Mouse (Mus musculus): Measurements from ENCODE around the gene Prkar2b. TPM values are rescaled to one million over a fixed set of nuclear protein-coding genes. Genes with fewer than 3 reads are reported as not detected.
A peak's percentile ranks its signal among the peaks of the same experiment; 100 is the strongest.

Gene Prkar2b
- polyA plus RNA-seq, 1 experiment: 36.2 TPM

DNA sequence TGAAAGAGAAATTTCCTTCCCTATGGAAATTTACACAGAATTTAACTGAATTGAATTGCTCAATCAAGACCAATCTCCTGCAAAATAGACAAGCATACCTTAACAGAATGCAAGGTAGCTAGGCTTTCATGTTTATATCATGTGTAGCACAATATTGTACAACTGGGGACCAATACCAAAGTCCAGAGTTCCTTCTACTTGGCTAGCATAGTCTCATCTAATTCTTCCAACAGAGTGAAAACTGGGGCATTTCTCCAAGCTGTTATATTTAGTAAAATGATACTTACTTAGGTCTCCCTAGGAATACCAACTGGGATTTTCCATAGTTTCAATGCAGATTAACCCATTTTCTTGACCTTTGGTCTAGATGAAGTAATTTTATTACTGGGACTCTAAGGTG, 122.1 kb downstream of the Prkar2b start:
- TF ChIP-seq POLR2A (IDR thresholded peaks at IDR 0.05; ENCODE audit: low read depth, low read length): no peak
- no peak for TF ChIP-seq CTCF (IDR thresholded peaks at IDR 0.05; ENCODE audit: borderline replicate concordance, insufficient read depth, low read length)
- no peak overlapping the region for H3K27ac ChIP-seq (ENCODE audit: insufficient read depth, low read length)
- H3K4me1 ChIP-seq (ENCODE audit: control insufficient read depth, insufficient read depth, low read length): 0 out of 2 replicates have a peak, but pooled peaks cover 6% of the 10 kb centered on the region
- no peak overlapping the region for H3K4me3 ChIP-seq (ENCODE audit: insufficient read depth, low read length)

DNA sequence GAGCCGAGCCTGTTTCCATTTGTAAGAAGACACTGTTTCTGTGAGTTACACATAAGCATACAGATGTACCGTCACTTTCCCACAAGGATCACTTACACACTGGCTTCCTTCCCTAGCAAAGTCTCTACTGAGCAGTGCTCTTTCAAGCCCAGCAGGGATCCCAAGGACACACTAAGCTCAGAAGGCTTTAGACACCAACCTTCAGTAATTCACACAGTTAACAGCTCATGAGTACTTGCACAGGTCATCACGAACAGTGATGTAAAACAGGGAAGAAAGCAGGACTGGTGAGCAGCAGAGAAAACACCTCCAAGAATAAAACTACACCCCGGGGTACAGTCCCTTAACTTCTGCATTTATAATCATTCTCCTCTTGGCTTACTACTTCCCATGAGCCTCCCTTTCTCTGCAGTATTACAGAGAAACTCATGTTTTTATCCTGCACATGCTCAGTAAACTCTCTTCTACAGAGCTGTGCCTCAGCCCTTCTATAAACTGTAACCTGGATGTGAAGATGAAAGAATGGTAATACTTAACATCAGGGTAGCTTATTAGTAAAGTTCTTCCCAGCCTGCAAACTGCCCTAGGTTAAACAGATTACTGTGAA, 122.6 kb downstream of the Prkar2b start:
- H3K4me1 ChIP-seq (ENCODE audit: control insufficient read depth, insufficient read depth, low read length): 0 out of 2 replicates have a peak, but pooled peaks cover 6% of the 10 kb centered on the region
- no peak overlapping the region for H3K4me3 ChIP-seq (ENCODE audit: insufficient read depth, low read length)
- no peak overlapping the region for H3K27ac ChIP-seq (ENCODE audit: insufficient read depth, low read length)
- TF ChIP-seq POLR2A (IDR thresholded peaks at IDR 0.05; ENCODE audit: low read depth, low read length): no peak
- TF ChIP-seq CTCF (IDR thresholded peaks at IDR 0.05; ENCODE audit: borderline replicate concordance, insufficient read depth, low read length): no peak

DNA sequence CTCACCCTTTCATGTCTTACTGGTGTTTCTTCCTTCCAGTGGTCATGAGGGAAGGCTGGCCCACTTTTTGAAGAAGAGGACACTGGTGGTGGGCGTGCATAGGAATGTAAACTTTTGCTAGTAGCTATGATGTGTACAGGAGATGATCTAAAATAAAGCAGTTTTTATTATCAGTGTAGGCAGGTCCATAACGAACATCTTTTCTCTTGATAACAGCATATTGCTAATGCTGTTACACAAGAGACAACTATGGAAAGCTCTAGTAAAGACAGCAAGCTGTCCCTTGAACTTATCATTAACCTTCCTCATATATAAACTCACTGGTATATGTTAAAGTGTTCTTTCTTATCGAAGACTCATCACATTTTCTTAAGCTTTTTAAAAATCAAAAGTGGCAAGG, 123.5 kb downstream of the Prkar2b start:
- Histone ChIP-seq H3K27ac (ENCODE audit: insufficient read depth, low read length) (no peak overlapping the region), H3K4me3 (ENCODE audit: insufficient read depth, low read length) (no peak overlapping the region), H3K4me1 (ENCODE audit: control insufficient read depth, insufficient read depth, low read length) (0 out of 2 replicates have a peak, but pooled peaks cover 6% of the 10 kb centered on the region)
- TF ChIP-seq CTCF (IDR thresholded peaks at IDR 0.05; ENCODE audit: borderline replicate concordance, insufficient read depth, low read length) (no peak), POLR2A (IDR thresholded peaks at IDR 0.05; ENCODE audit: low read depth, low read length) (no peak)

DNA sequence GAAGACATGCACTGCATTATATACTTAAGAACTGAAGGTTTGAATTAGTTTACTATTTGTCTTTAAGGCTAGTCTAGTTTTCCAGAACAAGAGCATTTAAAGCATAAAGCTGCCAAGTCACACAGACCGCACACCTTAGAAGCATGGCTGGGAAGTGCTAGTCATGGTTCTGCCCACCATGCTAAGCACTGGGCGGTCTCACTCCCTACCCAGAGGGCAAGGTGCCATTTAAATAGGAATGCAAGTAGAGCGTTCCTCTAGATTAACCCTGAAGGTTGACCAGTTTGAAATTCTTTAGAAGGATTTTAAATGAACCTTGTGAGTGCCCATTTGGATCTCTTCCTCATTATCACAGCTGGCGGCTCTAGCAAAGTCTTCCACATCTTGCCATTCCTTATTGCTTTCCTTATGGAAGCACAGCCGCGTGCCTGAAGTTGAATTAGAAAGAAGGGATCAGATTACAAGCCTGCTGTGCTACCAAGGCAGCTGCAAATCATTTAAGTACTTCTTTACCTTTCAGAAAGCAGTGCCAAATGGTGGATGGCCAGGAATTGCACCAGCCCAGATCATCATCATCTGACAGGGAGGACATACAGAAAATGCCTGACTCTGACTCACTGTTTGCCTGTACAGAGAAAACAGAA, 124.3 kb downstream of the Prkar2b start:
- TF ChIP-seq CTCF (IDR thresholded peaks at IDR 0.05; ENCODE audit: borderline replicate concordance, insufficient read depth, low read length): no peak
- no peak for TF ChIP-seq POLR2A (IDR thresholded peaks at IDR 0.05; ENCODE audit: low read depth, low read length)
- Histone ChIP-seq H3K27ac (ENCODE audit: insufficient read depth, low read length) (peak overlapping the region; percentile 5; the same call in 1 of the 2 replicates), H3K4me1 (ENCODE audit: control insufficient read depth, insufficient read depth, low read length) (0 out of 2 replicates have a peak, but pooled peaks cover 6% of the 10 kb centered on the region)

DNA sequence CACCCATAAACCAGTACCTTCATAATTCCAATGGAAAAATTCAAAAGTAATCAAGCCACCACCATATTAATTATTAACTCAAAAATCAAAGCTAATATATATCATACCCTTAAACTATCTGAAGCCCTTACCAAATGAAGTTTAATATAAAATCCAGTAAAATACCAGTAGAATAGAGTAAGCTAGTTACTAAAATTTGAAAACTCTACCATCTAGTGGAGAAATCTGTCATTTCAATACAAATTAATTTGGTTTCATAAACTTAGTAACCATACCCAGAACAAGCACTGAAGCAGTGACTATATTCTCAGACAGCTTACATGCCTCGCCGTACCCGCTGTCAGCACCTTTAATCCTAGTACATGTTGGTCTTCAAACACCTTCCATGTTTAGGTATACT, 129.3 kb downstream of the Prkar2b start:
- Histone ChIP-seq H3K27ac (ENCODE audit: insufficient read depth, low read length) (no peak overlapping the region), H3K4me1 (ENCODE audit: control insufficient read depth, insufficient read depth, low read length) (0 out of 2 replicates have a peak, but pooled peaks cover 3% of the 10 kb centered on the region), H3K4me3 (ENCODE audit: insufficient read depth, low read length) (no peak overlapping the region)
- TF ChIP-seq CTCF (IDR thresholded peaks at IDR 0.05; ENCODE audit: borderline replicate concordance, insufficient read depth, low read length) (no peak), POLR2A (IDR thresholded peaks at IDR 0.05; ENCODE audit: low read depth, low read length) (no peak)

More for the DNA sequence above, 124.3 kb downstream of the Prkar2b start:
- H3K4me3 ChIP-seq (ENCODE audit: insufficient read depth, low read length): no peak overlapping the region

DNA sequence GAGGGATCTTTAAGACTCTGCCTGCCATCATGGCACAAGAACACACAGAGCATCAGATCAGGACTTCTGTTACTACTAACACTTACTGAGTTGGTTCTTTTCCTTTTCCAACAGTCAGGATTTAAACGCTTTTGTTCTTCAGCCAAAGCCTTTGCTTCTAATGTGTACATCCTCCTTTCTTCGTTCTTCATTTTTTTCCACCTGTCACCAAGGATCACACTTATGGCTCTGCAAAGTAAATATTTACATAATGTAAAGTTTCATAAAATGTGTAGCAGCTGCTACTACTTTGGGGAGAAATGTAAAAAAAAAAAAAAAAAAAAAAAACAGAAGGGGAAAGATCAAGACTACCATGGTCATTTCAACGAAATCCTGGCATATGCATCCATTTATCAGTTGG, 132.6 kb downstream of the Prkar2b start:
- TF ChIP-seq CTCF (IDR thresholded peaks at IDR 0.05; ENCODE audit: borderline replicate concordance, insufficient read depth, low read length) (no peak), POLR2A (IDR thresholded peaks at IDR 0.05; ENCODE audit: low read depth, low read length) (no peak)
- no peak overlapping the region for H3K4me3 ChIP-seq (ENCODE audit: insufficient read depth, low read length)
- no peak overlapping the region for H3K27ac ChIP-seq (ENCODE audit: insufficient read depth, low read length)
- no peaks in the 10 kb centered on the region for H3K4me1 ChIP-seq (ENCODE audit: control insufficient read depth, insufficient read depth, low read length)

DNA sequence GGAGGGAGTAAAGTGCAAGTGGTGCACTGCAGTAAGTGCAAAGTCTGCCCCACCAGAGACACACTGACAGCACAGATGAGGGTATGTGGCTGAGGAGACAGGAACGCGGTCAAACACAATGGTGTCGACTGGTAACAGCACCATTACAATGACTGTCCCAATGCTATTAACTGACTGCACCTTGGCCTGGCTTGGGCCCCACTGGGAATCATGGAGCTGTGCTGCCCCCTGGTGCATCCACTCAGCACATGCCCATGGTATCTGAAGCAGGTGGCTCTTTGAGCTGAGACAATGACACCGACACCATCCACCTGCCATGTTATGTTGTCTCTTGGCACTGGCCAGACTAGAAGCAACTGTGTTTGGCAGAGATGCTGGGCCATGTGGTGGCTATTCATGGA, 134.4 kb downstream of the Prkar2b start:
- no peak overlapping the region for H3K27ac ChIP-seq (ENCODE audit: insufficient read depth, low read length)
- peak; percentile 90 for TF ChIP-seq CTCF (IDR thresholded peaks at IDR 0.05; ENCODE audit: borderline replicate concordance, insufficient read depth, low read length)
- no peak for TF ChIP-seq POLR2A (IDR thresholded peaks at IDR 0.05; ENCODE audit: low read depth, low read length)

DNA sequence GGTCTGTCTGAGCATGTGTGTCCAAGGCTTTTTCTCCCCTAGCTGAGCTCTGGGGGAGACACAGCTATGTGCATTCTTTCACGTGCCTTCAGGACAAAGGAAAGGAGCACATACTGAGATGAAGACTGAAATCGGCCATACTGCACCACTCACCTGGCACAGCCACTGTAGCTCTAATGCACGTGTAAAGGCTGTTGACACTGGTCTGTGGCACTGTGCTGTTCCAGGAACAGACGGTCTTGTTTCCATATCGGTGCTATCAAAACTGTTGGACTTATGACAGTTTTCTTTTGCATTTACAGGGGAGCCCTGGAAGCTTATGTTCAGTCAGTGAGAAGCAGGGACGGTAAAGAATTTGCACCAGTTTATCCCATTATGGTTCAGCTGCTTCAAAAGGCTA, 135.8 kb downstream of the Prkar2b start:
- Histone ChIP-seq H3K4me1 (ENCODE audit: control insufficient read depth, insufficient read depth, low read length) (no peaks in the 10 kb centered on the region), H3K4me3 (ENCODE audit: insufficient read depth, low read length) (no peak overlapping the region), H3K27ac (ENCODE audit: insufficient read depth, low read length) (no peak overlapping the region)
- TF ChIP-seq POLR2A (IDR thresholded peaks at IDR 0.05; ENCODE audit: low read depth, low read length): no peak
- no peak for TF ChIP-seq CTCF (IDR thresholded peaks at IDR 0.05; ENCODE audit: borderline replicate concordance, insufficient read depth, low read length)

More for the DNA sequence above, 134.4 kb downstream of the Prkar2b start:
- Histone ChIP-seq H3K4me1 (ENCODE audit: control insufficient read depth, insufficient read depth, low read length) (no peaks in the 10 kb centered on the region), H3K4me3 (ENCODE audit: insufficient read depth, low read length) (no peak overlapping the region)

DNA sequence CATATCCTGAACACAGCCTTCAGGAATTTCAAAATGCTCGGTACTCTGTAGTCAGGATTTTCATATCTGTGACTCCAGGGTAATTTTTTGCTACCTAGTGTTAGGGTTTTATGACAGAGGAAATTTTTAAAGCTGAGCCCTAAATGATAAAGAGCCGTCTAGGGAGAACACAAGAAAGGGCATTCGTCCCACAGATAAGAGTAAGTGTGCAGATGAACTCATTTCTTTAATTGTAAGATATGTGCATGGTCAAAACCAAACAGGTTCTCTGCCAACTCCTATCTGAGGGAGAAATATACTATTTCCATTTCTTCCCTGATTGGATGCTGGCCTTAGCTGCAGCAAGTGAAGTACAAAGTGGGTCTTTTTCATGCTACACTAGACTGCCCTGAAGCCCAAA, 137.0 kb downstream of the Prkar2b start:
- no peak overlapping the region for H3K27ac ChIP-seq (ENCODE audit: insufficient read depth, low read length)
- TF ChIP-seq CTCF (IDR thresholded peaks at IDR 0.05; ENCODE audit: borderline replicate concordance, insufficient read depth, low read length) (no peak), POLR2A (IDR thresholded peaks at IDR 0.05; ENCODE audit: low read depth, low read length) (no peak)

More for the DNA sequence above, 137.0 kb downstream of the Prkar2b start:
- Histone ChIP-seq H3K4me3 (ENCODE audit: insufficient read depth, low read length) (no peak overlapping the region), H3K4me1 (ENCODE audit: control insufficient read depth, insufficient read depth, low read length) (no peaks in the 10 kb centered on the region)
